Mouse (Mus musculus) skeletal muscle tissue, adult 2 months (tissue): ENCODE results near the gene Trp53.
A peak's percentile ranks its signal among the peaks of the same experiment; 100 is the strongest.
"Not testable (repeated sequence)": the region's sequence is repeated elsewhere in the genome, so short reads cannot be mapped to it uniquely, and the experiment has no call there.

Experiments
- DNase-seq: peaks from one replicate; pipeline ENCODE4 v3.0.0-alpha.2; 2012; ENCODE audit warnings: low read depth, low spot score

Gene Trp53

GRCm38 (mm10) chr11:69594853-69595252, 14.7 kb downstream of the Trp53 start:
- no peak for DNase-seq

GRCm38 (mm10) chr11:69599436-69599835, 19.3 kb downstream of the Trp53 start:
- no peak for DNase-seq

DNA sequence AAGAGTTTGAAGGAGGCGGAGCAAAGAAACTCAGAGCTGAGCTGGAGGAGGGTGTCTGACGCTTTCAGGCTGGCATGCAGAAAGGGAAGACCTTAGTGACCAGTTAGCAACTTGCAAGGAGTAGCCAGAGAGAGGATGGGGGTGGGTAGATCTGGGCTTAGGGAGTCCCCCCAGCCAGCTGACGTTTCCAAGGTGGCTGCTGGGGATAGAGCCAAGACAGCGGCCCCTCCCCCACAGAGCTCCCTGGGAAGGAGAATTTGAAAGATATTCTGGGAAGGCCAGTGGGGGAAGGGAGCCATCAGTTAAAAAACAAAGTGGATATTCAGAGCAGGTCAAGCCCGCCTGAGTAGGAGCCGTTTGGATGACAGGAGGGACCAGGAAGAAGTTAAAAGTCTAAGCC, 19.9 kb downstream of the Trp53 start:
- DNase-seq: peak; percentile 67

DNA sequence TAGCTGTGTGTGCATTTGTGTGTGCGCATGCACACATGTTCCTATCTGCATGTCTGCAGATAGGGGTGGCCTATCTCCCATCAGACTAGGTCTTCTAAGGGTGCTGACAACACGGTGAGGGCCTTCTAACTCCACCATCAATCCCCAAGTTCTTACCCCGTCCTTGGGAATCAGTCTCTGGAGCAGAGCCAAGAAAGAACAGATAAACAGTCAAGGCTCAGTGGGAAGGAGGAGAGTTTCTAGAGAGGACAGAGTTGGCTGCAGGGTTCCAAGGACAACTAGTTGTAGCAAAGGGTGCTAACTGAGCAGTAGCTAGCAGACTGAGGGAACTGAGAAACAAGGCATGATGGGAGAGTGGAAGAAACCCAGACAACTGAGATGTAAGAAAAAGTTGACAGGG, 21.6 kb downstream of the Trp53 start:
- DNase-seq: no peak

DNA sequence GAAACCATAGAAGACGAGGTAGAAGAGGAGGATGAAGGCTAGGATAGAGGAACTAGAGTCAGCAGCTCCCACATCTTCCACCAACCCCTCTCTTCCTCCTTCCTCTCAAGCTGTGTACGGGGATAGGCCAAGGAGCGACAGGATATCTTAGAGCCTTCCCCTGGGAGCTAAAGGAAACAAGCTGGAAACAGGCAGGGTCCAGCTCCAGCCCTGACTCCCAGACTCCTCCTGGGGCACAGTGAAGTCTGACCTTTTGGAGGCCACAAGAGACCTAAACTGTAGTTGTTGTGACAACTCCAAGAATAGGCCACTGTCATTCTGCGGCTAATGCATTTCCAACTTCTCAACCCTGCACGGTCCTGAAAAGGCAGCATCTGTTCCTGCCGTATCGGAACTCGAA, 23.4 kb downstream of the Trp53 start:
- DNase-seq: no peak

- DNase-seq: no peak
Observed at GRCm38 (mm10) chr11:69604347-69604746, 24.2 kb downstream of the Trp53 start.

GRCm38 (mm10) chr11:69604795-69605664, 24.9 kb downstream of the Trp53 start:
- DNase-seq: no peak

GRCm38 (mm10) chr11:69605726-69606490, 25.7 kb downstream of the Trp53 start, which contains the start of gene Atp1b2:
Atp1b2 (minus strand) TSS chr11:69605942.
- DNase-seq: peak; percentile 88

- no peak for DNase-seq
Observed at GRCm38 (mm10) chr11:69606491-69606795, 26.3 kb downstream of the Trp53 start.

- DNase-seq: no peak
Observed at GRCm38 (mm10) chr11:69606832-69607231, 26.7 kb downstream of the Trp53 start.

GRCm38 (mm10) chr11:69608525-69608924, 28.4 kb downstream of the Trp53 start:
- no peak for DNase-seq

DNA sequence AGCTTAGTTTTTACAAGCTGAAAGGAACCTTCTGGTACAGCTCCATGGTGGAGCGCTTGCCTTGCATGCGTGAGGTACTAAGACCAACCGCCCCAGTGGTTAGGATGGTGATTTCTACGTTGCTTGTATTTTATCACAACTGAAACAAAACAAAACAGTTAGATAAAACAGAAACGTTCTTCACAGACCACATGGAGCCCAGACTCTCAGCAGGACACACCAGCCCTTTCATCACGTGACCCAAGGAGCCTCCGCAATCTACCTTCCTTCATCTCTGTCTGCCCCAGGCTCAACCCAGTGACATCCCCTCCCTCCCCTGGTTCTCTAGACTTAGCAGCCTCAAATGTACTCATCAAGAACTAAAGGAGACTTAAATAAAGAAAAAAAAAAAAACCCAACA, 29.3 kb downstream of the Trp53 start:
- no peak for DNase-seq

DNA sequence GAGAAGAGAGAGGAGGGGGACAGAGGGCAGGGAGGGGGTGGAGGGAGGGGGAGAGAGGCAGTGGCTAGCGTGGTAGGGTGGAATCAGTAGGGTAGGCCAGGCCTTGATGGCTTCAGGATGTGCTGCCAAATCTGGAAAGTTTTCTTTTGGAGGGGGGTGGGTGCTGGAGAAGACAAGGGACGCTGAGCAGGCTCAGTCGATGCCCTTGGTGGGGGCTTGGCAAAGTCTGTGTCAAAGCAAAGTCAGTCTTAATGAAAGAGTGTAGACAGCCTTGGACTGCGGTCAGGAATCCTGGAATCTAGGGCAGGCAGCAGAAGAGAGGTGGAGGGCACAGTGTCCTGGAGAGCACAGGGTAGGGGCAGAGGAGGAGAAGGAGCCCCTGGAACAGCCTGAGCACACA, 30.7 kb downstream of the Trp53 start:
- DNase-seq: no peak

DNA sequence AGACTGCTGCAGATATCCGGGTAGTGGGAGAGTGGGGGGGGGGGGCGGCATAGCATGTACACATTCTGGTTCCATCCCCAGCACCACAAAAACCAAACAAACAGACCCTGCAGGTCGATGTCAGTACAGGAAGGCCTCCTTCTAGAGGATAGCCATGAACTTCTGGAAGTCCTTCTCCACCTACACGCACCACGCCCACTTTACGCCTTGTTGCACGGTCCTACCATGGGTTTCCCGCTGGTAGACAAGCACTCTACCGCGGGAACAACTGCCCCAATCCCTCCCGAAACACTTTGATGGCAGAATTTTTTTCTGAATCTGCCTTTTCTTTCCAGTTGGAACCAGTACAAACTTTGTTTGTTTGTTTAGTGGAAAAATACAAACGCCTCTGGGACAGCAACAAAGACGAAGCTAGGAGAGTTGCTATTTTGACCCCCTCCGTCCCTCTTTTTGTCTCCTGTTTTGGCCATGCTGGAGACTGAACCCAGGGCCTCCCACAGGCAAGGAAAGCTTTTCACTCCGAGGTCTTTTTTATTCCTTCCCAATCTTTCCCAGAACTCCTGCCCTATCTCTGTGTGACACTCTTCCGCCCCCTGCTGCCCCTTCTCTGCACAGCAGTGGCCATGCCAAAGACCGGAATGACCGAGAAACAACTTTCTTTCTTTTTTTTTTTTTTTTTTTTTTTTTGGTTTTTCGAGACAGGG, 33.5 kb downstream of the Trp53 start:
- no peak for DNase-seq

DNA sequence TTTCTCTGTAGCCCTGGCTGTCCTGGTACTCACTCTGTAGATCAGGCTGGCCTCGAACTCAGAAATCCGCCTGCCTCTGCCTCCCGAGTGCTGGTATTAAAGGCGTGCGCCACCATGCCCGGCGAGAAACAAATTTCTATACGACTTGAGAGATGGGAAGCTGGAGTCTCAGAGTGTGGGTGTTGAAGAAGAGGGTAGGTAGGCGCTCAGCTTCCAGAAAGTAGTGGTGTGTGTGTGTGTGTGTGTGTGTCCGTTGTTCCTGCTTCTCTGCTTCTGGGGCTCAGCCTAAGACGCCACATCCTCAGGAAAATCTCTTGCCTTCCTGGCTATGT, 34.1 kb downstream of the Trp53 start:
- DNase-seq: not testable (repeated sequence)

GRCm38 (mm10) chr11:69616781-69617180, 36.6 kb downstream of the Trp53 start:
- no peak for DNase-seq

GRCm38 (mm10) chr11:69617805-69618204, 37.6 kb downstream of the Trp53 start, which contains the start of gene Shbg:
Shbg (minus strand) TSS chr11:69617905.
- DNase-seq: no peak

GRCm38 (mm10) chr11:69620394-69621081, 40.4 kb downstream of the Trp53 start:
- no peak for DNase-seq

GRCm38 (mm10) chr11:69621571-69622268, 41.6 kb downstream of the Trp53 start, which contains the start of gene Sat2:
Sat2 (plus strand) TSS chr11:69622024.
- DNase-seq: peak; percentile 72

GRCm38 (mm10) chr11:69622406-69622805, 42.2 kb downstream of the Trp53 start:
- DNase-seq: no peak

GRCm38 (mm10) chr11:69623006-69623405, 42.8 kb downstream of the Trp53 start:
- no peak for DNase-seq
